Mouse (Mus musculus): ENCODE data around the gene Arhgap11a. TPM values are rescaled to one million over a fixed set of nuclear protein-coding genes. Genes with fewer than 3 reads are reported as not detected.

Gene Arhgap11a
- polyA plus RNA-seq, 1 experiment from 2014 or later, result 25.7 TPM

GRCm38 (mm10) chr2:113803753-113804152 is 44.7 kb downstream of the Arhgap11a start:
- no peaks in the 10 kb centered on the region for H3K9me3 ChIP-seq
- H3K4me1 ChIP-seq, result 0 out of 2 replicates have a peak, but pooled peaks cover 5% of the 10 kb centered on the region
- H3K27ac ChIP-seq, result no peak overlapping the region
- H3K27me3 ChIP-seq (ENCODE audit: insufficient read depth, poor library complexity, severe bottlenecking), result 0 out of 2 replicates have a peak, but pooled peaks cover 4% of the 10 kb centered on the region
- H3K4me3 ChIP-seq, result no peak overlapping the region
- WGBS, result 44% methylated on average over 1 of the region's 1 CpGs
- H3K36me3 ChIP-seq, result no peaks in the 10 kb centered on the region
- DNase-seq (ENCODE audit: low spot score), result no peak

- H3K27me3 ChIP-seq (ENCODE audit: insufficient read depth, poor library complexity, severe bottlenecking), result 0 out of 2 replicates have a peak, but pooled peaks cover 4% of the 10 kb centered on the region
- H3K4me1 ChIP-seq, result no peaks in the 10 kb centered on the region
- WGBS, result 64% methylated on average over 5 of the region's 5 CpGs
- H3K27ac ChIP-seq, result no peak overlapping the region
- H3K36me3 ChIP-seq, result no peaks in the 10 kb centered on the region
- no peak for DNase-seq (ENCODE audit: low spot score)
- H3K9me3 ChIP-seq, result no peaks in the 10 kb centered on the region
- H3K4me3 ChIP-seq, result no peak overlapping the region
These were observed 47.6 kb downstream of the Arhgap11a start for GRCm38 (mm10) chr2:113800846-113801245.

GRCm38 (mm10) chr2:113798605-113799004 is 49.9 kb downstream of the Arhgap11a start:
- Histone ChIP-seq H3K9me3 (no peaks in the 10 kb centered on the region), H3K4me3 (no peak overlapping the region), H3K36me3 (no peaks in the 10 kb centered on the region), H3K27ac (no peak overlapping the region), H3K27me3 (ENCODE audit: insufficient read depth, poor library complexity, severe bottlenecking) (no peaks in the 10 kb centered on the region), H3K4me1 (no peaks in the 10 kb centered on the region)
- DNase-seq (ENCODE audit: low spot score), result no peak
- 67% methylated on average over 13 of the region's 13 CpGs for WGBS

GRCm38 (mm10) chr2:113795186-113795585 is 53.3 kb downstream of the Arhgap11a start:
- Histone ChIP-seq H3K4me1 (no peaks in the 10 kb centered on the region), H3K27me3 (ENCODE audit: insufficient read depth, poor library complexity, severe bottlenecking) (no peaks in the 10 kb centered on the region), H3K4me3 (no peak overlapping the region), H3K27ac (no peak overlapping the region), H3K9me3 (no peaks in the 10 kb centered on the region), H3K36me3 (no peaks in the 10 kb centered on the region)
- WGBS, result 78% methylated on average over 4 of the region's 4 CpGs
- no peak for DNase-seq (ENCODE audit: low spot score)

- WGBS, result 78% methylated on average over 3 of the region's 3 CpGs
- no peak for DNase-seq (ENCODE audit: low spot score)
- no peaks in the 10 kb centered on the region for H3K9me3 ChIP-seq
- H3K4me3 ChIP-seq, result no peak overlapping the region
- H3K27me3 ChIP-seq (ENCODE audit: insufficient read depth, poor library complexity, severe bottlenecking), result no peaks in the 10 kb centered on the region
- H3K4me1 ChIP-seq, result no peaks in the 10 kb centered on the region
- no peaks in the 10 kb centered on the region for H3K36me3 ChIP-seq
- H3K27ac ChIP-seq, result no peak overlapping the region
These were observed 54.9 kb downstream of the Arhgap11a start for GRCm38 (mm10) chr2:113793521-113793920.

- Histone ChIP-seq H3K36me3 (no peaks in the 10 kb centered on the region), H3K4me3 (no peak overlapping the region), H3K4me1 (no peaks in the 10 kb centered on the region), H3K27me3 (ENCODE audit: insufficient read depth, poor library complexity, severe bottlenecking) (no peaks in the 10 kb centered on the region), H3K9me3 (no peaks in the 10 kb centered on the region), H3K27ac (no peak overlapping the region)
- WGBS, result 81% methylated on average over 4 of the region's 4 CpGs
- no peak for DNase-seq (ENCODE audit: low spot score)
These were observed 59.6 kb downstream of the Arhgap11a start for GRCm38 (mm10) chr2:113788821-113789387.

- Histone ChIP-seq H3K4me3 (no peak overlapping the region), H3K36me3 (no peaks in the 10 kb centered on the region), H3K27me3 (ENCODE audit: insufficient read depth, poor library complexity, severe bottlenecking) (no peaks in the 10 kb centered on the region), H3K9me3 (no peaks in the 10 kb centered on the region), H3K4me1 (no peaks in the 10 kb centered on the region), H3K27ac (no peak overlapping the region)
- DNase-seq (ENCODE audit: low spot score), result no peak
- WGBS, result 82% methylated on average over 4 of the region's 4 CpGs
These were observed 60.6 kb downstream of the Arhgap11a start for GRCm38 (mm10) chr2:113787882-113788281.

- no peaks in the 10 kb centered on the region for H3K36me3 ChIP-seq
- WGBS, result 48% methylated on average over 3 of the region's 3 CpGs
- H3K27ac ChIP-seq, result no peak overlapping the region
- no peaks in the 10 kb centered on the region for H3K9me3 ChIP-seq
- no peaks in the 10 kb centered on the region for H3K4me1 ChIP-seq
- no peak for DNase-seq (ENCODE audit: low spot score)
- H3K27me3 ChIP-seq (ENCODE audit: insufficient read depth, poor library complexity, severe bottlenecking), result no peaks in the 10 kb centered on the region
- H3K4me3 ChIP-seq, result no peak overlapping the region
These were observed 63.6 kb downstream of the Arhgap11a start for GRCm38 (mm10) chr2:113784851-113785250.

- WGBS, result 76% methylated on average over 4 of the region's 4 CpGs
These were observed 66.9 kb downstream of the Arhgap11a start for GRCm38 (mm10) chr2:113781521-113781920.

More at GRCm38 (mm10) chr2:113781521-113781920, 66.9 kb downstream of the Arhgap11a start:
- Histone ChIP-seq H3K4me3 (no peak overlapping the region), H3K27me3 (ENCODE audit: insufficient read depth, poor library complexity, severe bottlenecking) (no peaks in the 10 kb centered on the region), H3K4me1 (no peaks in the 10 kb centered on the region), H3K36me3 (no peaks in the 10 kb centered on the region), H3K27ac (no peak overlapping the region), H3K9me3 (no peaks in the 10 kb centered on the region)
- no peak for DNase-seq (ENCODE audit: low spot score)

Other genes with a start within 250 kb of the Arhgap11a start
- gene Grem1, start 90.0 kb downstream of the Arhgap11a start, polyA plus RNA-seq (2016; fragmentation: Nextera tagmentation; extraction: Ambion mirVana), result 0.10 and 0.84 TPM in 2 replicates
- gene Scg5, start 19.5 kb downstream of the Arhgap11a start, polyA plus RNA-seq (2016; fragmentation: Nextera tagmentation; extraction: Ambion mirVana), result 0.81 and 0.99 TPM in 2 replicates
- gene Gjd2, start 165.0 kb upstream of the Arhgap11a start, polyA plus RNA-seq (2016; fragmentation: Nextera tagmentation; extraction: Ambion mirVana), result not detected in 2 replicates
- 7,735 and 13,041 TPM in 2 replicates for gene Actc1, start 204.9 kb upstream of the Arhgap11a start, polyA plus RNA-seq (2016; fragmentation: Nextera tagmentation; extraction: Ambion mirVana)